Mouse (Mus musculus): ENCODE results near the gene Ripor1.

Gene Ripor1

GRCm38 (mm10) chr8:105606189-105607023, 1.4 kb downstream of the Ripor1 start:
- peak; percentile 54 for DNase-seq (ENCODE audit: low spot score)

- DNase-seq (ENCODE audit: low spot score) = no peak
Observed at GRCm38 (mm10) chr8:105607062-105607461, 2.0 kb downstream of the Ripor1 start.

- DNase-seq (ENCODE audit: low spot score) = no peak
Observed at GRCm38 (mm10) chr8:105607684-105608083, 2.6 kb downstream of the Ripor1 start.

GRCm38 (mm10) chr8:105609355-105609754, 4.3 kb downstream of the Ripor1 start:
- DNase-seq (ENCODE audit: low spot score) = no peak

- no peak for DNase-seq (ENCODE audit: low spot score)
Observed at GRCm38 (mm10) chr8:105609771-105610170, 4.7 kb downstream of the Ripor1 start.

- no peak for DNase-seq (ENCODE audit: low spot score)
Observed at GRCm38 (mm10) chr8:105611836-105612235, 6.8 kb downstream of the Ripor1 start.

- no peak for DNase-seq (ENCODE audit: low spot score)
Observed at GRCm38 (mm10) chr8:105613037-105613436, 8.0 kb downstream of the Ripor1 start.

GRCm38 (mm10) chr8:105613830-105614511, 8.9 kb downstream of the Ripor1 start:
- DNase-seq (ENCODE audit: low spot score) = peak; percentile 39

- no peak for DNase-seq (ENCODE audit: low spot score)
Observed at GRCm38 (mm10) chr8:105615942-105616341, 10.9 kb downstream of the Ripor1 start.

- DNase-seq (ENCODE audit: low spot score) = no peak
Observed at GRCm38 (mm10) chr8:105617451-105618278, 12.6 kb downstream of the Ripor1 start.

- no peak for DNase-seq (ENCODE audit: low spot score)
Observed at GRCm38 (mm10) chr8:105618279-105618634, 13.2 kb downstream of the Ripor1 start.

GRCm38 (mm10) chr8:105618892-105619591, 14.0 kb downstream of the Ripor1 start:
- DNase-seq (ENCODE audit: low spot score) = no peak

- DNase-seq (ENCODE audit: low spot score) = no peak
Observed at GRCm38 (mm10) chr8:105620211-105620610, 15.2 kb downstream of the Ripor1 start.

- DNase-seq (ENCODE audit: low spot score) = no peak
Observed at GRCm38 (mm10) chr8:105620946-105621720, 16.1 kb downstream of the Ripor1 start.

- no peak for DNase-seq (ENCODE audit: low spot score)
Observed at GRCm38 (mm10) chr8:105621841-105622240, 16.8 kb downstream of the Ripor1 start.

GRCm38 (mm10) chr8:105622421-105622920, 17.4 kb downstream of the Ripor1 start:
- DNase-seq (ENCODE audit: low spot score) = peak; percentile 91

- no peak for DNase-seq (ENCODE audit: low spot score)
Observed at GRCm38 (mm10) chr8:105623118-105623517, 18.1 kb downstream of the Ripor1 start.

- DNase-seq (ENCODE audit: low spot score) = no peak
Observed at GRCm38 (mm10) chr8:105623679-105624245, 18.7 kb downstream of the Ripor1 start.

- DNase-seq (ENCODE audit: low spot score) = no peak
Observed at GRCm38 (mm10) chr8:105624401-105624800, 19.3 kb downstream of the Ripor1 start.

- DNase-seq (ENCODE audit: low spot score) = no peak
Observed at GRCm38 (mm10) chr8:105624831-105625230, 19.8 kb downstream of the Ripor1 start.

- no peak for DNase-seq (ENCODE audit: low spot score)
Observed at GRCm38 (mm10) chr8:105626086-105626485, 21.0 kb downstream of the Ripor1 start.

All from ovary, postnatal 14 days (tissue).